Mouse (Mus musculus): ENCODE results near the gene Mei1. TPM values are rescaled to one million over a fixed set of nuclear protein-coding genes. Genes with fewer than 3 reads are reported as not detected.

Gene Mei1
- polyA plus RNA-seq, 1 experiment from 2014 or later: not detected

DNA sequence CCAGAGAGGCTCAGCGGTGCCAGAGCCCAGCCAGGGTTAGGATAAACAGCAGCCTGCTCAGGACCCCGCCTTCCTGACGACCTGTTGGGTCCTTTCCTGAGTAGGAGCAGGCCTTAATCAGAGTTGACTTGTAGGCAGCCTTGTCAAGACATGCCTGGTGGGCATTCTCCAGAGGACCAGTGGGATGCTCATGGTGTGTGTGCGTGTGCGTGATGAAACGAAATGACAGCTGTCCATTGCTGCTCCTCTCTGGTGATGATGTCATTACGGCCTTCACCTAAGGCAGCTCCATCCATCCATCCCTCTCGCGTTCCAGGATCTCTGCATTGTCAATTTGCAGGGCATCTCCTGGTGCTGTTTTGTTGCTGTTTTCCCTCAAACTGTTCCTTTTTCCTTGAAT lies 89.7 kb downstream of the Mei1 start:
- WGBS: 80% methylated on average over 9 of the region's 9 CpGs
- no peak overlapping the region for H3K4me3 ChIP-seq (ENCODE audit: low read depth, low read length)
- H3K4me1 ChIP-seq (ENCODE audit: insufficient read depth, low read depth, low read length): peaks cover 31% of the 10 kb centered on the region; the same call in 1 of the 2 replicates
- H3K27ac ChIP-seq (ENCODE audit: low read length): peak overlapping the region; percentile 2; the same call in 1 of the 2 replicates
- H3K36me3 ChIP-seq (ENCODE audit: insufficient read depth, low read length): no peaks in the 10 kb centered on the region
- DNase-seq (ENCODE audit: low spot score) (no peak), ATAC-seq (no peak)
- no peaks in the 10 kb centered on the region for H3K27me3 ChIP-seq (replicated peaks; ENCODE audit: insufficient read depth, low read length)
- H3K9ac ChIP-seq (replicated peaks; ENCODE audit: low read depth): no peak overlapping the region
- no peaks in the 10 kb centered on the region for H3K9me3 ChIP-seq (ENCODE audit: low read length)
- no peak for TF ChIP-seq EP300 (IDR thresholded peaks at IDR 0.05)
- no peak for TF ChIP-seq CTCF (IDR thresholded peaks at IDR 0.05)
- no peak overlapping the region for H3K4me2 ChIP-seq (replicated peaks; ENCODE audit: low read depth, low read length)

DNA sequence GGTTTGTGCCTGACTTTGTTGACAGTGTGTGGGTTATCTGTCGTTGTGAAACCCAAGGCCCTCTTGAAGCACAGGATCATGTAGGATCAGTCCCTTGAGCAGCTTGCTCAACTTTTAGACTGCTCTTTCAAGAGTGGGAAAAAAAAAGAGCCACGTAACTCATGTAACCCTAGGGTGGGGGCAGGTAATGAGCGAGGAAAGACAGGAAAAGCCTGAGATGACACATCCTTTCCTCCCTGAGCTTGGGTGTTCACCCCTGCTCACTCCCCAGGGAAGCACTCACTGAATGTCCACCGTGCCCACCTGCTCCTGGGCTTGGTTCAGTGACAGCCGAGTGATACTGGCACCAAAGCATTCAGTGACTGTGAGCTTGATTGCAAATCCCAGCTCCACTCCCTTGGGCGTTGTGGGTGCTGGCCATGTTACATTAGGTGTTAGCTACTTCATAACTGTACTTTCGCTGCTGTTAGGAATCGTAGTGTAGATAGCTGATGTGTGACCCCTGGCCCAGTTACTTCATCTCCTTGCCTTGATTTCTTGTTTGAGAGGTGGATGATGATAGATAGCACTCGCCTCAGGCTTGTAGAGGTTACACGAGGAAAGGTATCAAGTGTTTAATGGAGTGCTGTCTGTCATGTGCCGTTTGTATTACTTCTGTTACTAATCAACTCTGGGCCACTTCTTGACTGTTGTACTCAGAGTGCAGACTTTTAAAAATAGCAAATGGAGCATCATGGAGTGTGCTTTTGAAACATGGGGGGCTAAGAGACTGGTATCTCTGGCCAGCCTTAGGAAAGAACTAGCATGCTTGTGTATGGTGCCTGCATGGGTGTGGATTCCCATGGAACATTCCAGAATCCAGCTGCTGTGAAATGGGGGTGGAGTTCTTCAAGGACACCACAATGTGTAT lies 91.2 kb downstream of the Mei1 start:
- Histone ChIP-seq H3K4me3 (ENCODE audit: low read depth, low read length) (no peak overlapping the region), H3K36me3 (ENCODE audit: insufficient read depth, low read length) (no peaks in the 10 kb centered on the region), H3K9ac (replicated peaks; ENCODE audit: low read depth) (no peak overlapping the region), H3K9me3 (ENCODE audit: low read length) (no peaks in the 10 kb centered on the region), H3K4me2 (replicated peaks; ENCODE audit: low read depth, low read length) (peak overlapping the region; percentile 30), H3K27me3 (replicated peaks; ENCODE audit: insufficient read depth, low read length) (no peaks in the 10 kb centered on the region), H3K4me1 (ENCODE audit: insufficient read depth, low read depth, low read length) (peaks cover 31% of the 10 kb centered on the region; the same call in 1 of the 2 replicates), H3K27ac (ENCODE audit: low read length) (peak overlapping the region; percentile 79)
- WGBS: 50% methylated on average over 11 of the region's 11 CpGs
- peak; percentile 84 for DNase-seq (ENCODE audit: low spot score)
- TF ChIP-seq CTCF (IDR thresholded peaks at IDR 0.05) (no peak), EP300 (IDR thresholded peaks at IDR 0.05) (peak; percentile 64; the same call in 1 of the 2 replicates)
- peak; percentile 76 for ATAC-seq

DNA sequence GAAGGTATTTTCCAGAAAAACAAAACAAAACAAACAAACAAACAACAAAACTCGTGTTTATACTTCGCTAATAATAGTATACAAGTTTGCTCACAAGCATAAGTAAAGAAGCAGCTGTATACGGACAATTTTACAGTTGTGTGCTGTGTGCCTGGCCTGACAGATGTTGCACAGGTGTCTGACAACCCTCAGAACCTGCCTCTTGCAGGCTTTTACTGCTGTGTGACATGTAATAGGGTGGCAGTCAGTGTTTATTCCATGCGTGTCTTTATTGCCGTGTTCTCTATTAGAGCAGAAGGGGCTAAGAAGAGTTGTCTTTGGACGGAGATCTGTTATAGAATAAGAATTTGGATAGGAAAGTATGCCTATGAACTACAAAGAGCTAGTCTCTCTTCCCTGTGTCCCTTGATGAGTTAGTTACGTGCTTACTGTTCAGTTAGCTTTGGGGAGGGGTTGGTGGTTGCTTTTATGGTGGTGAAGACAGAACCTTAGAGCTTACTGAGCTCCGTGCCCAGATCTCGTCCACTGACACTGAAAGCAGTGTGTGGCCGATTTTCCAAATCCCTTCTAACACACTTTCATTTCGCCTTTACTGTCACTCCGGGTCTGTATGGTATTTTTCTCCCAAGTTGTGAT lies 92.3 kb downstream of the Mei1 start:
- Histone ChIP-seq H3K9ac (replicated peaks; ENCODE audit: low read depth) (no peak overlapping the region), H3K4me2 (replicated peaks; ENCODE audit: low read depth, low read length) (no peak overlapping the region), H3K27me3 (replicated peaks; ENCODE audit: insufficient read depth, low read length) (no peaks in the 10 kb centered on the region), H3K9me3 (ENCODE audit: low read length) (no peaks in the 10 kb centered on the region), H3K4me3 (ENCODE audit: low read depth, low read length) (no peak overlapping the region), H3K36me3 (ENCODE audit: insufficient read depth, low read length) (no peaks in the 10 kb centered on the region), H3K27ac (ENCODE audit: low read length) (peak overlapping the region; percentile 79), H3K4me1 (ENCODE audit: insufficient read depth, low read depth, low read length) (peaks cover 31% of the 10 kb centered on the region; the same call in 1 of the 2 replicates)
- 84% methylated on average over 12 of the region's 12 CpGs for WGBS
- DNase-seq (ENCODE audit: low spot score): no peak
- ATAC-seq: no peak
- TF ChIP-seq EP300 (IDR thresholded peaks at IDR 0.05) (no peak), CTCF (IDR thresholded peaks at IDR 0.05) (no peak)

DNA sequence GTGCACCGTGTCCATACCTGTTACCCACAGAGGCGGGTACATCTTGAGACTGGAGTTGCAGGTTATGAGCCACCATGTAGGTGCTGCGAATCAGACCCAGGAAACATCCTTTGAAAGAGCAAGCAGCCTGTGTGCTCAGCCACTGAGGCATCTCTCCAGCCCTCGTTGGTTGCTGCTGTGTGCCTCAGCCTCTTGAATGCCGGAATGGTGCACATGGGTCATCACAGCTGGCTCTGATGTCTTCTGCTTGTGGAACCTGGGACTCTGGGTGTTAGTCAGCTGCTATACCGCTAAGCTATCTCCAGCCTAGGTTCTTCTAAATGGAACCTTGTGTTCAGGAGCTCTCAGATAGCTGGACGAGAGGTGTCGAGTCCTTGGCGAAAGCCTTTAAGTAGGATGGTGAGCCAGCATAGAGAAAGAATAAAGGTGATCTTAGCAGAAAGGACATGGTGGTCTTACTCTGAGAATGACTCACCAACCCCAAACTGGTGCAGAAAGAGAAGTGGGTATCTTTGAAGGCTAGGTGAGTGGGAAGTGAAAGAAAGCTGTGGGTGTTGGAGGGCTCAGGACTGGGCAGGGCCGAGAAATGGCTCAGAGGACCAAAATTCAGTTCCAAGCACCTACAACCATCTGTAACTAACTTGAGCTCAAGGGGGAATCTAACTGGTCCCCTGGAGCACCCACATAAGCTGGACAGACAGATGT lies 93.7 kb downstream of the Mei1 start:
- WGBS: 69% methylated on average over 10 of the region's 10 CpGs
- no peak for ATAC-seq
- H3K36me3 ChIP-seq (ENCODE audit: insufficient read depth, low read length): no peaks in the 10 kb centered on the region
- no peaks in the 10 kb centered on the region for H3K27me3 ChIP-seq (replicated peaks; ENCODE audit: insufficient read depth, low read length)
- DNase-seq (ENCODE audit: low spot score): no peak
- H3K9me3 ChIP-seq (ENCODE audit: low read length): no peaks in the 10 kb centered on the region
- H3K4me1 ChIP-seq (ENCODE audit: insufficient read depth, low read depth, low read length): peaks cover 32% of the 10 kb centered on the region; the same call in 1 of the 2 replicates
- H3K9ac ChIP-seq (replicated peaks; ENCODE audit: low read depth): no peak overlapping the region
- H3K4me3 ChIP-seq (ENCODE audit: low read depth, low read length): no peak overlapping the region
- H3K4me2 ChIP-seq (replicated peaks; ENCODE audit: low read depth, low read length): no peak overlapping the region
- H3K27ac ChIP-seq (ENCODE audit: low read length): peak overlapping the region; percentile 52
- TF ChIP-seq CTCF (IDR thresholded peaks at IDR 0.05): no peak
- no peak for TF ChIP-seq EP300 (IDR thresholded peaks at IDR 0.05)

DNA sequence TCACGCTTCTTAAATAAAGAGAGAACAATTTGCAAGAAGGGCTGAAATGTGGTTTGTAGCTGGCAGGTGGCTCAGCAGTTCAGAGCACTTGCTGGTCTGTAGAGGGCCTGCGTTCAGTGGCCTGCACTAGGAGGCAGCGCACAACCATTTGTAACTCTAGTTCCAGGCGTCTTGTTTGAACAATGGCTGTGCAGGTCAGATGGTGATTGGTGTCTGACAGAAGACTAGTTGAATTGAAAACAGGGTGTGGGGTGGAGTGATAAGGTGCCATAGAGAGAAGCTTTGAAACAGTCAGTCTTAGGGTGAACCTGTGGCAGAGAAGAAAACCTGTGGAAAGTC lies 94.2 kb downstream of the Mei1 start:
- DNase-seq (ENCODE audit: low spot score) (peak; percentile 21), ATAC-seq (no peak)
- Histone ChIP-seq H3K4me1 (ENCODE audit: insufficient read depth, low read depth, low read length) (peaks cover 32% of the 10 kb centered on the region; the same call in 1 of the 2 replicates), H3K9me3 (ENCODE audit: low read length) (no peaks in the 10 kb centered on the region), H3K27ac (ENCODE audit: low read length) (peak overlapping the region; percentile 52), H3K4me3 (ENCODE audit: low read depth, low read length) (no peak overlapping the region), H3K4me2 (replicated peaks; ENCODE audit: low read depth, low read length) (no peak overlapping the region), H3K9ac (replicated peaks; ENCODE audit: low read depth) (no peak overlapping the region), H3K36me3 (ENCODE audit: insufficient read depth, low read length) (no peaks in the 10 kb centered on the region), H3K27me3 (replicated peaks; ENCODE audit: insufficient read depth, low read length) (no peaks in the 10 kb centered on the region)
- 40% methylated on average over 4 of the region's 4 CpGs for WGBS
- TF ChIP-seq CTCF (IDR thresholded peaks at IDR 0.05) (peak; percentile 12; the same call in 1 of the 2 replicates), EP300 (IDR thresholded peaks at IDR 0.05) (no peak)

DNA sequence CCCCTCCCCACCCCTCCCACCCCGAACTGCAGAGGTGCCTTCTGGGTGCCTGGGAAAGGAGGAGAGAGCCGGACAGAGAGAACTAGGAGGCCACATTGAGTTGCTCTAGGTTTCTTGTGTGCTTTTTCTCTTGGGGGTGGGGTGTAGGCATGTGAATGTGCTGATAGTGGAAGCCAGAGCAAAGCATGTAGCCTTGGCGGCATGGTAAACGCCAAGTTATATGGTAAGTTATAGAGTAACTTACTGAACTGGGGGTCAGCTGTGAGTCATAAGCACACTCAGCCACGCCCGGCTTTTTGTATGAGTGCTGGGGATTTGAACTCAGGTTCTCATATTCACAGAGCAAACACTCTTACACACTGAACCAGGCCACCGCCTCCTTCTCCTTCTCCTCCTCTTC lies 94.7 kb downstream of the Mei1 start:
- Histone ChIP-seq H3K4me2 (replicated peaks; ENCODE audit: low read depth, low read length) (no peak overlapping the region), H3K4me1 (ENCODE audit: insufficient read depth, low read depth, low read length) (peaks cover 32% of the 10 kb centered on the region; the same call in 1 of the 2 replicates), H3K36me3 (ENCODE audit: insufficient read depth, low read length) (no peaks in the 10 kb centered on the region), H3K9ac (replicated peaks; ENCODE audit: low read depth) (no peak overlapping the region), H3K9me3 (ENCODE audit: low read length) (no peaks in the 10 kb centered on the region), H3K27me3 (replicated peaks; ENCODE audit: insufficient read depth, low read length) (no peaks in the 10 kb centered on the region), H3K27ac (ENCODE audit: low read length) (0 out of 2 replicates have a peak overlapping the region, but pooled peaks have one; percentile 52), H3K4me3 (ENCODE audit: low read depth, low read length) (no peak overlapping the region)
- TF ChIP-seq EP300 (IDR thresholded peaks at IDR 0.05) (no peak), CTCF (IDR thresholded peaks at IDR 0.05) (no peak)
- no peak for ATAC-seq
- peak; percentile 30 for DNase-seq (ENCODE audit: low spot score)
- 51% methylated on average over 7 of the region's 7 CpGs for WGBS

Measured in lung, postnatal 0 days (tissue).